In genomic region chr5:119427511-119428019, GRCm38 (mm10) we compare ENCODE assay signal across 9 mouse cellular contexts.
DNase-seq lines count a peak whose midpoint lies in the region; ATAC-seq lines count a peak whose summit lies in the region.
"Had no signal": no experiment of that assay in that cellular context is flagged by ENCODE, and none has a peak within 500 bp of the region (broad histone marks: within the 10 kb centered on the region; RNA-seq: fewer than 3 reads in every experiment).

No protein-coding gene starts in this region.

- 83% methylated on average over 12 of the region's 12 CpGs for WGBS in heart, embryonic 10.5 days
- 46% methylated on average over 12 of the region's 12 CpGs for WGBS in embryonic facial prominence, embryonic 13.5 days

- intact Hi-C loops in heart, postnatal 14 days (cut with DNase I), result no loop called here

- no peaks in the 10 kb centered on the region for H3K36me3 ChIP-seq in heart, embryonic 10.5 days
- no peaks in the 10 kb centered on the region for H3K36me3 ChIP-seq in embryonic facial prominence, embryonic 13.5 days
- H3K36me3 ChIP-seq: midbrain, embryonic 10.5 days had no signal

- H3K9me3 ChIP-seq in heart, embryonic 10.5 days, result no peaks in the 10 kb centered on the region
- 0 out of 2 replicates have a peak, but pooled peaks cover 4% of the 10 kb centered on the region for H3K9me3 ChIP-seq in embryonic facial prominence, embryonic 13.5 days
- H3K9me3 ChIP-seq: midbrain, embryonic 10.5 days had no signal

- DNase-seq in heart, adult 18-20 months, result peak; percentile 17 to 43
- no peak for DNase-seq in heart, embryonic 10.5 days (ENCODE audit: low spot score)
- DNase-seq in heart, postnatal 14 days, result peak; percentile 47 to 63
- peak; percentile 24 for DNase-seq in ovary, postnatal 14 days (ENCODE audit: low spot score)
- DNase-seq in layer of hippocampus, adult 18-20 months (ENCODE audit: low spot score in 2 of 2), result no peak
- no peak for DNase-seq in frontal cortex, postnatal 36 days (ENCODE audit: low spot score in 2 of 2)

- H3K9ac ChIP-seq in embryonic facial prominence, embryonic 13.5 days, result no peak overlapping the region

- no peak overlapping the region for H3K4me3 ChIP-seq in heart, embryonic 10.5 days
- no peak overlapping the region for H3K4me3 ChIP-seq in embryonic facial prominence, embryonic 13.5 days
- H3K4me3 ChIP-seq: midbrain, embryonic 10.5 days had no signal

- ATAC-seq in embryonic facial prominence, embryonic 13.5 days (ENCODE audit: insufficient number of reproducible peaks, insufficient read depth, low FRiP score, low TSS enrichment, low read depth), result 0 out of 2 replicates have a peak, but pooled peaks have one; percentile 3
- ATAC-seq in granulocyte monocyte progenitor cell, adult 5-6 weeks (replicated peaks; ENCODE audit: poor library complexity, severe bottlenecking), result no peak

- peak overlapping the region; percentile 28; the same call in 1 of the 2 replicates for H3K4me2 ChIP-seq in embryonic facial prominence, embryonic 13.5 days

- H3K27me3 ChIP-seq in heart, embryonic 10.5 days (ENCODE audit: insufficient read depth, poor library complexity, severe bottlenecking), result peaks cover 12% of the 10 kb centered on the region
- no peaks in the 10 kb centered on the region for H3K27me3 ChIP-seq in embryonic facial prominence, embryonic 13.5 days

- H3K4me1 ChIP-seq in heart, embryonic 10.5 days, result 0 out of 2 replicates have a peak, but pooled peaks cover 5% of the 10 kb centered on the region
- peaks cover 26% of the 10 kb centered on the region for H3K4me1 ChIP-seq in embryonic facial prominence, embryonic 13.5 days
- H3K4me1 ChIP-seq: midbrain, embryonic 10.5 days had no signal

- no peak overlapping the region for H3K27ac ChIP-seq in heart, embryonic 10.5 days
- peak overlapping the region; percentile 80 for H3K27ac ChIP-seq in embryonic facial prominence, embryonic 13.5 days
- H3K27ac ChIP-seq: midbrain, embryonic 10.5 days had no signal

Comparison
In these comparisons a context has a peak if more than half of its experiments do, and no peak if none do; other contexts are left out.
1. DNase-seq: peak in heart, adult 18-20 months (2 of 2), heart, postnatal 14 days (2 of 2) and ovary, postnatal 14 days (single experiment); none in heart, embryonic 10.5 days (single experiment), layer of hippocampus, adult 18-20 months (0 of 2) and frontal cortex, postnatal 36 days (0 of 2).